Mouse (Mus musculus) heart, adult 9 months (tissue): ENCODE results near the gene Polm.
"Not testable (repeated sequence)": the region's sequence is repeated elsewhere in the genome, so short reads cannot be mapped to it uniquely, and the experiment has no call there.

Experiments used
- DNase-seq, 2 experiments: peaks; one replicate each; pipeline ENCODE4 v3.0.0; 2022; ENCODE audit warnings: low spot score in 2 of 2

Polm gene

GRCm38 (mm10) chr11:5855902-5856301, 18.1 kb upstream of the Polm start:
- DNase-seq = peak; percentile 74 to 78

GRCm38 (mm10) chr11:5855481-5855880, 17.7 kb upstream of the Polm start:
- DNase-seq = no peak

GRCm38 (mm10) chr11:5852314-5852713, 14.5 kb upstream of the Polm start:
- DNase-seq = no peak

- no peak for DNase-seq
Measured at GRCm38 (mm10) chr11:5851021-5851736, 13.4 kb upstream of the Polm start.

- peak in 1 of 2 experiments; percentile 19 for DNase-seq
Measured at GRCm38 (mm10) chr11:5850452-5850851, 12.6 kb upstream of the Polm start.

- DNase-seq = no peak
Measured at GRCm38 (mm10) chr11:5849316-5849715, 11.5 kb upstream of the Polm start.

GRCm38 (mm10) chr11:5848741-5849140, 10.9 kb upstream of the Polm start:
- DNase-seq = peak; percentile 47 to 59

GRCm38 (mm10) chr11:5846639-5847345, 9.0 kb upstream of the Polm start:
- DNase-seq = peak; percentile 76 to 79

- no peak for DNase-seq
Measured at GRCm38 (mm10) chr11:5843131-5843530, 5.3 kb upstream of the Polm start.

GRCm38 (mm10) chr11:5841751-5842150, 3.9 kb upstream of the Polm start:
- no peak for DNase-seq

GRCm38 (mm10) chr11:5840346-5840745, 2.5 kb upstream of the Polm start:
- DNase-seq = no peak

GRCm38 (mm10) chr11:5836126-5836525, 1.7 kb downstream of the Polm start:
- DNase-seq = no peak

GRCm38 (mm10) chr11:5835057-5835456, 2.8 kb downstream of the Polm start:
- no peak for DNase-seq

- no peak for DNase-seq
Measured at GRCm38 (mm10) chr11:5834506-5834905, 3.3 kb downstream of the Polm start.

GRCm38 (mm10) chr11:5829327-5829726, 8.5 kb downstream of the Polm start:
- no peak for DNase-seq

GRCm38 (mm10) chr11:5828509-5829191, 9.2 kb downstream of the Polm start:
- no peak for DNase-seq

GRCm38 (mm10) chr11:5827931-5828330, 9.9 kb downstream of the Polm start:
- DNase-seq = no peak

- DNase-seq = no peak
Measured at GRCm38 (mm10) chr11:5825432-5825831, 12.4 kb downstream of the Polm start.

GRCm38 (mm10) chr11:5819223-5819622, 18.6 kb downstream of the Polm start:
- DNase-seq = no peak

- DNase-seq = no peak
Measured at GRCm38 (mm10) chr11:5813381-5813780, 24.4 kb downstream of the Polm start.

- not testable (repeated sequence) for DNase-seq
Measured at GRCm38 (mm10) chr11:5809487-5809886, 28.3 kb downstream of the Polm start.

GRCm38 (mm10) chr11:5807956-5808355, 29.9 kb downstream of the Polm start:
- DNase-seq = no peak

- no peak for DNase-seq
Measured at GRCm38 (mm10) chr11:5805711-5806110, 32.1 kb downstream of the Polm start.
